Mouse (Mus musculus) yolk sac, embryonic 10.5 days (tissue): ENCODE measurements around the gene Gm10024.
"Not testable (repeated sequence)": the region's sequence is repeated elsewhere in the genome, so short reads cannot be mapped to it uniquely, and the experiment has no call there.

Source experiments
- DNase-seq: peaks from one replicate; pipeline ENCODE4 v3.0.0-alpha.2; 2017; ENCODE audit warnings: low spot score

Gene Gm10024

DNA sequence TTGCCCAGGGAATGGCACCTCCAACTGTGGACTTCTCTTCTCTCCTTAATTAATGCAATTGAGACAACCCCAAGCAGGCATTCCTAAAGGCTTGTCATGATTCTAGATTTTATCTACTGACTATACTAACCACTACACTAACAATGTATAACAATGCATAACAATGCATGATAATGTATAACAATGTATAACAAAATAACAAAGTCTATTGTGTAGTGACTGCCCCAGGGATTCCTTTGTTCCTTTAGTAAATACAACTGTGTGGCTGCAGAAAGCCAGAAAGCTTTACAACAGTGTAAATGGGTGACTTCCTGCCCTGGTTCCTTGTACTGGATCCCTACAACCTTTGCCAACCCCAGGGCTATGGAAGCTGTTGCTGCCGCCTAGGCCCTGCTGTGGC, 24.7 kb downstream of the Gm10024 start:
- DNase-seq, result no peak

DNA sequence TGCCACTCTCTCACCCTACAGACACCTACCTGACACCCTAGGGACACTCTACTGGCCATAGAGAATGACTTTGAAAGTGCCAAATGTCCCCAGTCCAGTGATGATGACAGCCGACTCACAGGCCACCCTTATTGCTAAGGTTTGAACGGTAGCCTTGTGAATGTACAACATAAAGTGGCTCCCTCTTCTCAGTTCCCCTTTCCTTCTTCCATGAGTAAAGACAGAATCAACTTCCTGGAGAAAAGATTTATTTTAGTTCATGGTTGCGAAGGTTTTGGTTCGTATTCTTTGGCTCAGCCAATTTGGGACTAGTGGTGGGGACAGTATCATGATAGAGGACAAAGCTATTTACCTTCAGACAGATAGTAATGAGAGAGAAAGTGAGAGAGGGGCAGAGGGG, 27.7 kb downstream of the Gm10024 start:
- no peak for DNase-seq

GRCm38 (mm10) chr10:77741924-77742688, 30.8 kb downstream of the Gm10024 start, which contains the start of gene Gm18596:
Gene Gm18596, minus strand, starts transcription at chr10:77742638.
- DNase-seq, result not testable (repeated sequence)

GRCm38 (mm10) chr10:77750686-77751085, 39.4 kb downstream of the Gm10024 start:
- not testable (repeated sequence) for DNase-seq

- DNase-seq, result not testable (repeated sequence)
Observed at GRCm38 (mm10) chr10:77751254-77751653, 40.0 kb downstream of the Gm10024 start, which contains the start of gene Gm9736. Gene Gm9736, minus strand, starts transcription at chr10:77751354.

GRCm38 (mm10) chr10:77752312-77752711, 41.1 kb downstream of the Gm10024 start:
- DNase-seq, result not testable (repeated sequence)

- DNase-seq, result no peak
Observed at GRCm38 (mm10) chr10:77753448-77753847, 42.2 kb downstream of the Gm10024 start.

DNA sequence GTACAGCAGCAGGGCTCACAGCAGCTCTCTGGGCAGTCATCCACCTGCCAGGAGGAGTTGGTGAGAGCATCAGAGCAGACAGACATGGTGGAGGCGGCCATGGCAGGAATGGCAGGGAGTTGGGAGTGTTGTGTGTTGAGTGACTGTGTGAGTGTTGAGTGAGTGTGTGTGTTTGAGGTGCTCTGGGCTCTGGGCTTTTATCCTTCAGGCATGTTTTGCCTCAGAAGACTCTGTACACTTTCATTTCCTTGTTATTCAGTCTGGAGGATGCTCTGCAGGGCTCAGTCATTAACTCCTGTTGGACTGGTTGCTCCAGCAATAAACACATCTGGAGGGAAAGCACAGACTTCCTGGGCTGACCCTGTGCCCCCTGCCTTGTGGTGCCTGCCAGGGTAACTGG, 48.3 kb downstream of the Gm10024 start, which contains the start of gene Gm3233:
Gene Gm3233 (minus strand): TSS at position 101 of the 400 bp plus-strand sequence.
- DNase-seq, result not testable (repeated sequence)
